Mouse (Mus musculus): ENCODE results near the gene Carmil3. TPM values are rescaled to one million over a fixed set of nuclear protein-coding genes. Genes with fewer than 3 reads are reported as not detected.

Carmil3 gene
- total RNA-seq, 1 experiment = 0.58 TPM

DNA sequence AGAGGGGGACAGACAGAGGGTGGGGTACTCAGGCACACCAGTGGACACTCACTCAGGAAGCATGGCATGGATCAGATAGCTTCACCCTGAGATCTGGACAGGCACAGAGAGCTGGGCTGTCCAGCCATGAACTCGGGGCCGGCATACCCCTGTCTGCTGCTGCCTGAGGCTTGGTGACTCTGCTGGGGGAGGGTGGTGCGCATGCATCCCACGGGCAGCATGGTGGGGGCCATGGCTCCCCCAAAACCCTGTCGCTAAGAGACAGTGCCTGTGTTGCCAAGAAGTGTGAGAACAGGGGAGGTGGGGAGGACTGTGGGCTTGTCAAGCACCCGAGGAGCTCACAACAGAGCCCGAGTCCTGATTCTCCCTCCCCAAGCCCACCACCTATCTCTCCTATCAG, 20.6 kb downstream of the Carmil3 start:
- TF ChIP-seq CHD2 (IDR thresholded peaks at IDR 0.05; ENCODE audit: low read depth, low read length) (no peak), ZNF384 (IDR thresholded peaks at IDR 0.05; ENCODE audit: low read depth, low read length) (no peak), HCFC1 (IDR thresholded peaks at IDR 0.05; ENCODE audit: borderline replicate concordance, insufficient read depth, low read length) (no peak), ZC3H11A (IDR thresholded peaks at IDR 0.05; ENCODE audit: borderline replicate concordance, low read depth, low read length) (no peak), MAFK (IDR thresholded peaks at IDR 0.05; ENCODE audit: insufficient read depth, low read depth, low read length) (no peak)

DNA sequence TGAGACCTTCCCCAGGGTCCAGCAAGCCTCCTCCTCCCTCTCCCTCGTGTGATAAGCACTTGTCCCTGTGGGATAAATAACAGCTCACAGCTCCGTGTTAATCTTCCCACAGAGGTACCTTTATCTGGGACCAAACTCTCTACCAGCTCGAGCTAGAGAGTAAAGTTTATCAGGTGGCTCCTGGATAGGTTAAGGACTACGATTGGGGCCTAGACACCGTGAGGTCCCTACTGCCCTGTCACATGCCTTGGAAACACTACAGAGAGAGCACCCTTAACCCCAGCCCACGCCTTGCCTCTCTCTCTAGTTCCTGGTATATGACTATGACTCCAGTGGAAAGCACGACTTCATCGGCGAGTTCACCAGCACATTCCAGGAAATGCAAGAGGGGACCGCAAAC, 23.5 kb downstream of the Carmil3 start:
- peaks cover 0 to 8% of the 10 kb centered on the region in 2 experiments; a peak in 1 of 4 replicates for H3K4me1 ChIP-seq (ENCODE audit: control insufficient read depth in 2 of 2, insufficient read depth in 2 of 2, low read length in 2 of 2, poor library complexity in 1 of 2)
- in situ Hi-C loops (cut with MboI; ENCODE audit: low sequenced_read_pairs in 2 of 2, unreplicated experiment in 2 of 2) = no loop called here
- no peak overlapping the region for H3K9ac ChIP-seq (ENCODE audit: insufficient read depth, low read depth, low read length, poor library complexity, severe bottlenecking)
- DNase-seq (ENCODE audit: low read depth, low spot score) = no peak
- no peak overlapping the region for H3K4me3 ChIP-seq (ENCODE audit: insufficient read depth in 1 of 2, low read depth in 1 of 2, low read length in 2 of 2, poor library complexity in 1 of 2, severe bottlenecking in 1 of 2)
- no peaks in the 10 kb centered on the region for H3K9me3 ChIP-seq (ENCODE audit: control insufficient read depth, insufficient read depth, low read depth, low read length)
- TF ChIP-seq MAFK (IDR thresholded peaks at IDR 0.05; ENCODE audit: insufficient read depth, low read depth, low read length) = no peak
- no peak for TF ChIP-seq HCFC1 (IDR thresholded peaks at IDR 0.05; ENCODE audit: borderline replicate concordance, insufficient read depth, low read length)
- TF ChIP-seq ZNF384 (IDR thresholded peaks at IDR 0.05; ENCODE audit: low read depth, low read length) = no peak
- TF ChIP-seq ZC3H11A (IDR thresholded peaks at IDR 0.05; ENCODE audit: borderline replicate concordance, low read depth, low read length) = no peak
- no peak for TF ChIP-seq CHD2 (IDR thresholded peaks at IDR 0.05; ENCODE audit: low read depth, low read length)
- no peak overlapping the region for H3K27ac ChIP-seq (ENCODE audit: insufficient read depth, low read depth, low read length, poor library complexity, severe bottlenecking)
- no peaks in the 10 kb centered on the region for H3K36me3 ChIP-seq (ENCODE audit: control insufficient read depth, insufficient read depth, low read length, poor library complexity, severe bottlenecking)

More for the DNA sequence above, 20.6 kb downstream of the Carmil3 start:
- H3K4me1 ChIP-seq (ENCODE audit: control insufficient read depth in 2 of 2, insufficient read depth in 2 of 2, low read length in 2 of 2, poor library complexity in 1 of 2) = peaks cover 0 to 8% of the 10 kb centered on the region in 2 experiments; a peak in 1 of 4 replicates
- no peak overlapping the region for H3K9ac ChIP-seq (ENCODE audit: insufficient read depth, low read depth, low read length, poor library complexity, severe bottlenecking)
- no peak overlapping the region for H3K27ac ChIP-seq (ENCODE audit: insufficient read depth, low read depth, low read length, poor library complexity, severe bottlenecking)
- H3K9me3 ChIP-seq (ENCODE audit: control insufficient read depth, insufficient read depth, low read depth, low read length) = no peaks in the 10 kb centered on the region
- in situ Hi-C loops (cut with MboI; ENCODE audit: low sequenced_read_pairs in 2 of 2, unreplicated experiment in 2 of 2) = no loop called here
- no peaks in the 10 kb centered on the region for H3K36me3 ChIP-seq (ENCODE audit: control insufficient read depth, insufficient read depth, low read length, poor library complexity, severe bottlenecking)
- no peak for DNase-seq (ENCODE audit: low read depth, low spot score)
- H3K4me3 ChIP-seq (ENCODE audit: insufficient read depth in 1 of 2, low read depth in 1 of 2, low read length in 2 of 2, poor library complexity in 1 of 2, severe bottlenecking in 1 of 2) = no peak overlapping the region

DNA sequence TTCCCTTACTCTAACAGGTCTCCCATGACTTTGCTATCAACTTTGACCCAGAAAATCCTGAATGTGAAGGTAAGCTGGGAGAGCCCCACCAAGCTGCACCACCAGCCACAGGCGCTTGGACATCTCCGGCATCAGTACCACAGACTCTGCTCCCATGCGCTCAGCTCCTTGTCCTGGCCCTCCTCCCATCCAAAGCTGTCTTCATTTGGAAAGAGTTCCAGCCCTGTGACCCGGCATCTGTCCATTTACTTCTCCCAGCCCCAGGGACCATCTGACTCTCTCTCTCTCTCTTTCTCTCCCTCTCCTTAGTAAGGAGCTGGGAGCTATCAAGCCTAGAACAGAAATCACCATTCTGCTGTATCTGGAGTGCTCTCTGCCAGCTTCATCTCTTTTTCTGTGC, 25.4 kb downstream of the Carmil3 start:
- Histone ChIP-seq H3K9ac (ENCODE audit: insufficient read depth, low read depth, low read length, poor library complexity, severe bottlenecking) (no peak overlapping the region), H3K36me3 (ENCODE audit: control insufficient read depth, insufficient read depth, low read length, poor library complexity, severe bottlenecking) (no peaks in the 10 kb centered on the region), H3K4me3 (ENCODE audit: insufficient read depth in 1 of 2, low read depth in 1 of 2, low read length in 2 of 2, poor library complexity in 1 of 2, severe bottlenecking in 1 of 2) (no peak overlapping the region), H3K4me1 (ENCODE audit: control insufficient read depth in 2 of 2, insufficient read depth in 2 of 2, low read length in 2 of 2, poor library complexity in 1 of 2) (peaks cover 0 to 5% of the 10 kb centered on the region in 2 experiments; a peak in 1 of 4 replicates), H3K27ac (ENCODE audit: insufficient read depth, low read depth, low read length, poor library complexity, severe bottlenecking) (no peak overlapping the region), H3K9me3 (ENCODE audit: control insufficient read depth, insufficient read depth, low read depth, low read length) (no peaks in the 10 kb centered on the region)
- TF ChIP-seq MAFK (IDR thresholded peaks at IDR 0.05; ENCODE audit: insufficient read depth, low read depth, low read length) (no peak), ZNF384 (IDR thresholded peaks at IDR 0.05; ENCODE audit: low read depth, low read length) (no peak), HCFC1 (IDR thresholded peaks at IDR 0.05; ENCODE audit: borderline replicate concordance, insufficient read depth, low read length) (no peak), CHD2 (IDR thresholded peaks at IDR 0.05; ENCODE audit: low read depth, low read length) (no peak), ZC3H11A (IDR thresholded peaks at IDR 0.05; ENCODE audit: borderline replicate concordance, low read depth, low read length) (no peak)
- DNase-seq (ENCODE audit: low read depth, low spot score) = no peak
- in situ Hi-C loops (cut with MboI; ENCODE audit: low sequenced_read_pairs in 2 of 2, unreplicated experiment in 2 of 2) = no loop called here

DNA sequence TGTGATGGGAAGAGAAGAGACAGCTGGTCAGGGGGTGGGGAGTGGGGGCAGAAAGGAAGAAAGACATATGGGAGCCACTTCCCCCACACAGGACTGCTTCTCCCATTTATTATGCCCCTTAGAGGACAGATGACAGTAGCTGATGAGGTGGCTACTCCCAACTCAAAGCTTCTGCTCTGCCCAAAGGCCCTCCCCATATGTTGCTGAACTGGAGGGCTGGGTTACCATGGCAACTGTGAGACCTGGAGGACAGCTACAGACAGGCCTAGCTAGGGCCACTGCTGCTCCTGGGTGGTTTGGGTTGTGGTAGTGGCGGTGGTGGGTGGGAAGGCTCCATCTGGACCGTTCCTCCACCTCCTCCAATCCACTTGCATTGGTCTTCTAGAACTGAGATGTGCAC, 28.4 kb downstream of the Carmil3 start:
- no peak for DNase-seq (ENCODE audit: low read depth, low spot score)
- Histone ChIP-seq H3K9me3 (ENCODE audit: control insufficient read depth, insufficient read depth, low read depth, low read length) (no peaks in the 10 kb centered on the region), H3K36me3 (ENCODE audit: control insufficient read depth, insufficient read depth, low read length, poor library complexity, severe bottlenecking) (no peaks in the 10 kb centered on the region), H3K27ac (ENCODE audit: insufficient read depth, low read depth, low read length, poor library complexity, severe bottlenecking) (no peak overlapping the region), H3K4me1 (ENCODE audit: control insufficient read depth in 2 of 2, insufficient read depth in 2 of 2, low read length in 2 of 2, poor library complexity in 1 of 2) (peaks cover 3 to 4% of the 10 kb centered on the region in 2 experiments; a peak in 3 of 4 replicates), H3K9ac (ENCODE audit: insufficient read depth, low read depth, low read length, poor library complexity, severe bottlenecking) (no peak overlapping the region), H3K4me3 (ENCODE audit: insufficient read depth in 1 of 2, low read depth in 1 of 2, low read length in 2 of 2, poor library complexity in 1 of 2, severe bottlenecking in 1 of 2) (no peak overlapping the region)
- TF ChIP-seq ZC3H11A (IDR thresholded peaks at IDR 0.05; ENCODE audit: borderline replicate concordance, low read depth, low read length) (no peak), ZNF384 (IDR thresholded peaks at IDR 0.05; ENCODE audit: low read depth, low read length) (no peak), MAFK (IDR thresholded peaks at IDR 0.05; ENCODE audit: insufficient read depth, low read depth, low read length) (no peak), CHD2 (IDR thresholded peaks at IDR 0.05; ENCODE audit: low read depth, low read length) (no peak), HCFC1 (IDR thresholded peaks at IDR 0.05; ENCODE audit: borderline replicate concordance, insufficient read depth, low read length) (no peak)
- in situ Hi-C loops (cut with MboI; ENCODE audit: low sequenced_read_pairs in 2 of 2, unreplicated experiment in 2 of 2) = no loop called here

DNA sequence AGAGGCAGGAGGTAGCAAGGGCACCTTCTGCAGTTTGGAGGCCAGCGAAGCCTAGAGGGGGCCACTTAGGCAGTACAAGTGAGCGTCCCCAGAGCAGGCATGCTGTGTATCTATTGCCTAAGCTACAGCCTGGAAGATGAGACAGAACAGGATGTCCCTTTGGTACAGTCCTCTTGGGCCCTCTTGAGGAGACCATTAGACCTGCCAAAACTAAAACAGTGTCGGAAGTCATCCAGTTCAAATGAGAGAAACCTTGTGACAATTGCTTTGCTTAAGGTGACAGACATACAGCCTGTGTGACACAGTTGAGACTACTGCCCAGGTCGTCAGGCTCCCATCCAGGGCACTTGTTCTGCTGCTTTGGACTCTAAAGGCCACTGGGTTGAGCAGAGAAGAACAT, 29.2 kb downstream of the Carmil3 start:
- peaks cover 3 to 4% of the 10 kb centered on the region in 2 experiments; a peak in 3 of 4 replicates for H3K4me1 ChIP-seq (ENCODE audit: control insufficient read depth in 2 of 2, insufficient read depth in 2 of 2, low read length in 2 of 2, poor library complexity in 1 of 2)
- H3K36me3 ChIP-seq (ENCODE audit: control insufficient read depth, insufficient read depth, low read length, poor library complexity, severe bottlenecking) = no peaks in the 10 kb centered on the region
- H3K4me3 ChIP-seq (ENCODE audit: insufficient read depth in 1 of 2, low read depth in 1 of 2, low read length in 2 of 2, poor library complexity in 1 of 2, severe bottlenecking in 1 of 2) = no peak overlapping the region
- no peaks in the 10 kb centered on the region for H3K9me3 ChIP-seq (ENCODE audit: control insufficient read depth, insufficient read depth, low read depth, low read length)
- H3K27ac ChIP-seq (ENCODE audit: insufficient read depth, low read depth, low read length, poor library complexity, severe bottlenecking) = no peak overlapping the region
- in situ Hi-C loops (cut with MboI; ENCODE audit: low sequenced_read_pairs in 2 of 2, unreplicated experiment in 2 of 2) = no loop called here
- no peak overlapping the region for H3K9ac ChIP-seq (ENCODE audit: insufficient read depth, low read depth, low read length, poor library complexity, severe bottlenecking)
- TF ChIP-seq CHD2 (IDR thresholded peaks at IDR 0.05; ENCODE audit: low read depth, low read length) (no peak), ZNF384 (IDR thresholded peaks at IDR 0.05; ENCODE audit: low read depth, low read length) (no peak), MAFK (IDR thresholded peaks at IDR 0.05; ENCODE audit: insufficient read depth, low read depth, low read length) (no peak), HCFC1 (IDR thresholded peaks at IDR 0.05; ENCODE audit: borderline replicate concordance, insufficient read depth, low read length) (no peak), ZC3H11A (IDR thresholded peaks at IDR 0.05; ENCODE audit: borderline replicate concordance, low read depth, low read length) (no peak)
- no peak for DNase-seq (ENCODE audit: low read depth, low spot score)

Data from ES-E14 (cell line).